9 mouse cellular contexts compared by ENCODE assay signal in genomic region chr15:86205300-86205699, GRCm38 (mm10). TPM values are rescaled to one million over a fixed set of nuclear protein-coding genes. Genes with fewer than 3 reads are reported as not detected.
A peak's percentile ranks its signal among the peaks of the same experiment; 100 is the strongest.
DNase-seq lines count a peak whose midpoint lies in the region; ATAC-seq and TF ChIP-seq lines count a peak whose summit lies in the region.
"Had no signal": no experiment of that assay in that cellular context is flagged by ENCODE, and none has a peak within 500 bp of the region (broad histone marks: within the 10 kb centered on the region; RNA-seq: fewer than 3 reads in every experiment).

No protein-coding gene starts in this region.

- intact Hi-C loops in left cerebral cortex, postnatal 36 days (cut with DNase I): no loop called here

- H3K27me3 ChIP-seq in heart, embryonic 12.5 days (replicated peaks): peaks cover 7% of the 10 kb centered on the region; the same call in 1 of the 2 replicates
- no peaks in the 10 kb centered on the region for H3K27me3 ChIP-seq in embryonic facial prominence, embryonic 10.5 days (replicated peaks; ENCODE audit: low read depth, poor library complexity, severe bottlenecking)
- H3K27me3 ChIP-seq: limb, embryonic 12.5 days had no signal

- H3K4me1 ChIP-seq in heart, embryonic 12.5 days (replicated peaks): peaks cover 34% of the 10 kb centered on the region
- peaks cover 23% of the 10 kb centered on the region for H3K4me1 ChIP-seq in embryonic facial prominence, embryonic 10.5 days
- H3K4me1 ChIP-seq in lung, adult 2 months (ENCODE audit: control insufficient read depth, insufficient read depth, low read length): peaks cover 32% of the 10 kb centered on the region

- no peak overlapping the region for H3K9ac ChIP-seq in heart, embryonic 12.5 days
- H3K9ac ChIP-seq: limb, embryonic 12.5 days had no signal

- no peaks in the 10 kb centered on the region for H3K9me3 ChIP-seq in heart, embryonic 12.5 days (replicated peaks)
- no peaks in the 10 kb centered on the region for H3K9me3 ChIP-seq in embryonic facial prominence, embryonic 10.5 days
- H3K9me3 ChIP-seq: limb, embryonic 12.5 days had no signal

- ATAC-seq in heart, embryonic 12.5 days (ENCODE audit: insufficient number of reproducible peaks, low FRiP score): no peak

- H3K36me3 ChIP-seq in heart, embryonic 12.5 days: no peaks in the 10 kb centered on the region
- no peaks in the 10 kb centered on the region for H3K36me3 ChIP-seq in embryonic facial prominence, embryonic 10.5 days (replicated peaks)
- H3K36me3 ChIP-seq: limb, embryonic 12.5 days had no signal

- no peak overlapping the region for H3K4me2 ChIP-seq in heart, embryonic 12.5 days
- H3K4me2 ChIP-seq: limb, embryonic 12.5 days had no signal

- DNase-seq in heart, adult 11 months: peak; percentile 95
- DNase-seq in urinary bladder, postnatal 25 days (ENCODE audit: low spot score): peak; percentile 51
- DNase-seq in urinary bladder, postnatal 4 days (ENCODE audit: low spot score in 2 of 2): no peak
- peak; percentile 48 for DNase-seq in embryonic facial prominence, embryonic 10.5 days (ENCODE audit: low spot score)
- DNase-seq in lung, adult 2 months: peak; percentile 58
- peak; percentile 78 to 91 for DNase-seq in spleen, postnatal 4 days (ENCODE audit: low spot score in 2 of 2)
- DNase-seq in left cerebral cortex, postnatal 36 days (ENCODE audit: low spot score in 2 of 2): no peak

- no peak for TF ChIP-seq POLR2A in lung, adult 2 months (IDR thresholded peaks at IDR 0.05; ENCODE audit: borderline replicate concordance, extremely low read depth, low read depth, low read length)

- TF ChIP-seq CTCF in lung, adult 2 months (IDR thresholded peaks at IDR 0.05; ENCODE audit: insufficient read depth, low read length): peak; percentile 76

- no peak overlapping the region for H3K27ac ChIP-seq in heart, embryonic 12.5 days (ENCODE audit: poor library complexity, severe bottlenecking)
- no peak overlapping the region for H3K27ac ChIP-seq in embryonic facial prominence, embryonic 10.5 days (replicated peaks)
- H3K27ac ChIP-seq: limb, embryonic 12.5 days had no signal

- H3K4me3 ChIP-seq in heart, embryonic 12.5 days: no peak overlapping the region
- H3K4me3 ChIP-seq in embryonic facial prominence, embryonic 10.5 days: no peak overlapping the region
- no peak overlapping the region for H3K4me3 ChIP-seq in lung, adult 2 months (replicated peaks; ENCODE audit: extremely low read depth, low read depth, low read length)
- H3K4me3 ChIP-seq: limb, embryonic 12.5 days had no signal

- 57% methylated on average over 2 of the region's 2 CpGs for WGBS in heart, embryonic 12.5 days
- 47% methylated on average over 2 of the region's 2 CpGs for WGBS in embryonic facial prominence, embryonic 10.5 days
- 70% methylated on average over 2 of the region's 2 CpGs for WGBS in lung, adult 2 months

RNA-seq across cellular contexts. Expression of gene Tbc1d22a, which starts 9.0 kb away (rescaled TPM):
- 10.3 and 10.7 TPM in 2 replicates for polyA plus RNA-seq in heart, embryonic 12.5 days (2016; fragmentation: Nextera tagmentation; extraction: Ambion mirVana)
- 11.2 and 11.9 TPM in 2 replicates for polyA plus RNA-seq in embryonic facial prominence, embryonic 10.5 days (2016; fragmentation: Nextera tagmentation; extraction: Ambion mirVana)
- polyA plus RNA-seq in lung, adult 2 months (2012; rRNA removed): 31.9 and 34.7 TPM in 2 replicates
- total RNA-seq in left cerebral cortex, postnatal 36 days (2021): 10 to 100 TPM; 31.8 to 33.4 TPM

RNA-seq across cellular contexts. Expression of gene Cerk, which starts 19.4 kb away (rescaled TPM):
- 15.3 and 16.3 TPM in 2 replicates for polyA plus RNA-seq in heart, embryonic 12.5 days (2016; fragmentation: Nextera tagmentation; extraction: Ambion mirVana)
- 11.7 and 13.1 TPM in 2 replicates for polyA plus RNA-seq in embryonic facial prominence, embryonic 10.5 days (2016; fragmentation: Nextera tagmentation; extraction: Ambion mirVana)
- polyA plus RNA-seq in lung, adult 2 months (2012; rRNA removed): 38.2 and 40.8 TPM in 2 replicates
- total RNA-seq in left cerebral cortex, postnatal 36 days (2021): 10 to 100 TPM; 55.1 to 58.1 TPM

Comparison
In these comparisons a context has a peak if more than half of its experiments do, and no peak if none do; other contexts are left out.
1. DNase-seq: peak in heart, adult 11 months (single experiment), urinary bladder, postnatal 25 days (single experiment), embryonic facial prominence, embryonic 10.5 days (single experiment), lung, adult 2 months (single experiment) and spleen, postnatal 4 days (2 of 2); none in urinary bladder, postnatal 4 days (0 of 2) and left cerebral cortex, postnatal 36 days (0 of 2).